Mouse (Mus musculus): ENCODE measurements around the gene Fndc10.

DNA sequence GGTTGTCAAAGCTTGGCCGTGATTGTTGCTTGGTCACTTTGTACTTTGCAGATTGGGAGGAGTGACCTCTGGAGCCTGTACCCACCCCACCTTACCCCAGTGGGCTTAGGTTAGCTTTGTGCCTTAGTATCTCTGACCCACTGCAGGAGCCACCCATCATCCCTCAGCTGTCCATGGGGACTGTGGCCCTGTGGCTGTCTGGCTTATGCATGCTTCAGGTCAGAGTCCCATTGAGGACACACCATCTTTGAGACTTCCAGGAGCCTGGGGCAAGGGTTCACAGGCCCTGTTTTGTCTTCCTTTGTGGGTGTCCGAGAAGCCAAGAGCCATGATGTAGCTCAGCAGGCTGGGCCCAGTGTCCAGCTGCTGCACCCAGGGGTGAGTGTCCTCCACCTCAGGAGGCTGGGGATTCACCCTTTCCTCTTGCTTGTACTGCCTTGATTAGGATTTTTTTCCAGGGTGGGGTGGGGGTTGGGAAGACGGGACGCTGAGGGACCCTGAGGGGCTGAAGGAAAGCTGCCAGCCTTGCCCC lies 1.5 kb downstream of the Fndc10 start:
- no peak for TF ChIP-seq POLR2A (IDR thresholded peaks at IDR 0.05; ENCODE audit: low read depth, low read length)
- TF ChIP-seq CTCF (IDR thresholded peaks at IDR 0.05; ENCODE audit: borderline replicate concordance, insufficient read depth, low read length), result no peak
